Mouse (Mus musculus) MEL (cell line): ENCODE measurements around the gene Auts2. TPM values are rescaled to one million over a fixed set of nuclear protein-coding genes. Genes with fewer than 3 reads are reported as not detected.

Source experiments
- DNase-seq: peaks from one replicate; pipeline ENCODE4 v3.0.0; 2011; ENCODE audit warnings: low read depth, low spot score
- H3K27ac ChIP-seq: 2 replicates; pipeline ENCODE4 v1.5.1; 2012; ENCODE audit warnings: low read depth, mild to moderate bottlenecking, control low read depth, low read length, moderate library complexity; ENCODE audit not compliant: control insufficient read depth
- H3K27me3 ChIP-seq, 2 experiments: fragments of 150-350 bp in 1 of 2; sonication (generic) in 1 of 2; 2 replicates each; pipeline ENCODE4 v1.6.1; 2012; ENCODE audit warnings: low read length in 2 of 2, mild to moderate bottlenecking in 2 of 2, improper control_type of control experiment in 1 of 2, moderate library complexity in 1 of 2; ENCODE audit not compliant: insufficient read depth in 2 of 2, control insufficient read depth in 1 of 2
- H3K36me3 ChIP-seq, 2 experiments: 2 replicates each; pipeline ENCODE4 v1.6.1; 2012 to 2014; ENCODE audit warnings: low read length in 2 of 2, improper control_type of control experiment in 1 of 2, inconsistent platforms in 1 of 2, mild to moderate bottlenecking in 1 of 2; ENCODE audit not compliant: insufficient read depth in 2 of 2, control insufficient read depth in 1 of 2
- H3K4me1 ChIP-seq, 2 experiments: fragments of 150-350 bp in 1 of 2; sonication (generic) in 1 of 2; 2 replicates each; pipeline ENCODE4 v1.6.1; 2012; ENCODE audit warnings: low read length in 2 of 2, improper control_type of control experiment in 1 of 2, mild to moderate bottlenecking in 1 of 2; ENCODE audit not compliant: insufficient read depth in 2 of 2, control insufficient read depth in 1 of 2
- H3K4me3 ChIP-seq, 2 experiments: fragments of 150-350 bp in 1 of 2; sonication (generic) in 1 of 2; 2 replicates each; pipeline ENCODE4 v1.5.1; 2012; ENCODE audit warnings: low read depth in 2 of 2, low read length in 2 of 2, mild to moderate bottlenecking in 2 of 2, moderate library complexity in 2 of 2, control low read depth in 1 of 2, improper control_type of control experiment in 1 of 2; ENCODE audit not compliant: control insufficient read depth in 1 of 2, insufficient read depth in 1 of 2
- H3K79me2 ChIP-seq: 2 replicates; pipeline ENCODE4 v1.6.1; 2012; ENCODE audit warnings: mild to moderate bottlenecking, low read length, moderate library complexity; ENCODE audit not compliant: control insufficient read depth, poor library complexity, insufficient read depth
- H3K9ac ChIP-seq: 2 replicates; pipeline ENCODE4 v1.6.1; 2012; ENCODE audit warnings: low read depth, mild to moderate bottlenecking, control low read depth, low read length, moderate library complexity; ENCODE audit not compliant: control insufficient read depth, poor library complexity, severe bottlenecking
- H3K9me3 ChIP-seq: fragments of 150-350 bp; sonication (generic); replicated peaks from 2 replicates; pipeline ENCODE4 v1.6.1; 2012; ENCODE audit warnings: mild to moderate bottlenecking, low read length, improper control_type of control experiment, moderate library complexity; ENCODE audit not compliant: insufficient read depth
- CHD2 ChIP-seq: IDR thresholded peaks from 2 replicates; pipeline ENCODE4 v1.6.1; 2011; ENCODE audit warnings: low read length, improper control_type of control experiment
- E2F4 ChIP-seq: IDR thresholded peaks from 2 replicates; pipeline ENCODE4 v1.6.1; 2011; ENCODE audit warnings: low read depth, low read length, improper control_type of control experiment, borderline replicate concordance
- ELF1 ChIP-seq: IDR thresholded peaks from 2 replicates; pipeline ENCODE4 v1.6.1; 2014; ENCODE audit warnings: low read depth, mild to moderate bottlenecking, inconsistent platforms, low read length, improper control_type of control experiment, moderate library complexity
- GABPA ChIP-seq: IDR thresholded peaks from 2 replicates; pipeline ENCODE4 v1.6.1; 2012; ENCODE audit warnings: low read depth, mild to moderate bottlenecking, inconsistent platforms, low read length, improper control_type of control experiment, moderate library complexity
- GATA1 ChIP-seq: IDR thresholded peaks from 2 replicates; pipeline ENCODE4 v1.6.1; 2011; ENCODE audit warnings: low read depth, low read length, improper control_type of control experiment
- MAX ChIP-seq: IDR thresholded peaks from 2 replicates; pipeline ENCODE4 v1.6.1; 2011; ENCODE audit warnings: low read length, improper control_type of control experiment
- MAZ ChIP-seq: IDR thresholded peaks from 2 replicates; pipeline ENCODE4 v1.6.1; 2012; ENCODE audit warnings: low read depth, mild to moderate bottlenecking, inconsistent platforms, low read length, improper control_type of control experiment
- NRF1 ChIP-seq: IDR thresholded peaks from 2 replicates; pipeline ENCODE4 v1.6.1; 2014; ENCODE audit warnings: low read depth, mild to moderate bottlenecking, inconsistent platforms, low read length, improper control_type of control experiment, moderate library complexity; ENCODE audit not compliant: poor library complexity, insufficient read depth, severe bottlenecking
- POLR2A ChIP-seq, 2 experiments: IDR thresholded peaks; 2 replicates each; pipeline ENCODE4 v1.6.1; 2011 to 2012; ENCODE audit warnings: low read length in 2 of 2, mild to moderate bottlenecking in 2 of 2, control low read depth in 1 of 2, improper control_type of control experiment in 1 of 2, low read depth in 1 of 2, moderate library complexity in 1 of 2; ENCODE audit not compliant: control insufficient read depth in 1 of 2, insufficient read depth in 1 of 2, poor library complexity in 1 of 2
- POLR2AphosphoS5 ChIP-seq: IDR thresholded peaks from 2 replicates; pipeline ENCODE4 v1.6.1; 2012; ENCODE audit warnings: low read depth, borderline replicate concordance, mild to moderate bottlenecking, inconsistent platforms, low read length, moderate library complexity, mixed read lengths
- RCOR1 ChIP-seq: IDR thresholded peaks from 2 replicates; pipeline ENCODE4 v1.6.1; 2012; ENCODE audit warnings: low read depth, mild to moderate bottlenecking, inconsistent platforms, low read length, improper control_type of control experiment
- SIN3A ChIP-seq: IDR thresholded peaks from 2 replicates; pipeline ENCODE4 v1.6.1; 2012; ENCODE audit warnings: low read length, improper control_type of control experiment, inconsistent platforms
- USF1 ChIP-seq: IDR thresholded peaks from 2 replicates; pipeline ENCODE4 v1.6.1; 2014; ENCODE audit warnings: low read depth, mild to moderate bottlenecking, inconsistent platforms, low read length, improper control_type of control experiment, moderate library complexity
- USF2 ChIP-seq, 2 experiments: IDR thresholded peaks; 2 replicates each; pipeline ENCODE4 v1.6.1; 2011 to 2012; ENCODE audit warnings: improper control_type of control experiment in 2 of 2, low read length in 2 of 2, borderline replicate concordance in 1 of 2, inconsistent platforms in 1 of 2, low read depth in 1 of 2, mild to moderate bottlenecking in 1 of 2; ENCODE audit not compliant: insufficient read depth in 1 of 2
- ZKSCAN1 ChIP-seq: IDR thresholded peaks from 2 replicates; pipeline ENCODE4 v1.6.1; 2012; ENCODE audit warnings: low read depth, mild to moderate bottlenecking, inconsistent platforms, low read length, improper control_type of control experiment, moderate library complexity
- ZMIZ1 ChIP-seq: IDR thresholded peaks from 2 replicates; pipeline ENCODE4 v1.6.1; 2012; ENCODE audit warnings: low read depth, mild to moderate bottlenecking, inconsistent platforms, low read length, improper control_type of control experiment, moderate library complexity
- polyA plus RNA-seq, 2 experiments: library from polyadenylated mRNA; stranded (reverse) in 1 of 2; unstranded in 1 of 2; fragments of >175 nt in 1 of 2; fragments of >200 nt in 1 of 2; gene quantifications; 2 replicates each; pipeline versions ENCODE4 v1.2.1 to v1.2.4; 2012; ENCODE audit warnings: low replicate concordance in 2 of 2, low read depth in 1 of 2; ENCODE audit not compliant: insufficient read length in 2 of 2, insufficient read depth in 1 of 2, missing spikeins in 1 of 2
- total RNA-seq: library from RNA; depleted of rRNA; stranded (reverse); fragments of 300-350 nt; gene quantifications from 2 replicates; pipeline ENCODE4 v1.2.3, GENCODE M21; 2012

Gene Auts2
- total and polyA plus RNA-seq, 3 experiments, result not detected

DNA sequence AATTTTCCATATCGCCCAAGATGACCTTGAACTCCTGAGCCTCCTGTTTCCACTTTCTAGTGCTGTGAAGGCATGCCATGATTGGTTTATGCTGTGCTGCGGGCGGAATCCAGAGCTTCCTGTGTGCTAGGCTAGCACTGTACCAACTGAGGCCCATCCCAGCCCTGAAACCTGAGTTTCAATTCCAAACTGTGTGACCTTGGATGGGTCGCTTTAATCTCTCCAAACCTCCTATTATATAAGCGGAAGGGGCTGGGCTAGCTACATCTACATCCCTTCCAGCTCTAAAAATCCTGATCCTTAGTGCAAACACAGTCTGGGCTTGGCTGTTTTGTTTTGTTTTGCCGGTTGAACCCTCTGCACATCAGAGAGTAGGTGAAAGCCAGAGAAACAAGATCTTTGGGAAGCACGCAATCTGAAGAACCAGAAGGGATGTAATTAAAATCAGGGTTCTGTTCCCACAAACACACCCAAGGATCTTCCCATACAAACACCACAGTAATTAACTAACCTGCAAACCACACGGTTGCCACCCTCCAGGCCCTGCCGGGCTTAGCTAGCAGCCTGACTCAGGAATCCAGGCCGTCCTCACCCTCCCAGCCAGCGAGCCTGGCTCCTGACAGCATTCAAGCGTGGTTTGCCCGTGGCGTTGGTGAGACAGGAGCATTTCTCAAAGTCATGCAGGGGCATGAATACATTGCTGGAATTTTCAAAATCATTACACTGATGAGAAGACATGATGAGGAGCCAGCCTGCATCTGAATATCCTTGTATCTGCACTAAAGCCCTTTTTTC is 985.4 kb downstream of the Auts2 start:
- Histone ChIP-seq H3K27ac (no peak overlapping the region), H3K9me3 (no peaks in the 10 kb centered on the region), H3K27me3 (no peaks in the 10 kb centered on the region), H3K79me2 (no peaks in the 10 kb centered on the region), H3K4me3 (no peak overlapping the region), H3K9ac (no peak overlapping the region), H3K4me1 (no peaks in the 10 kb centered on the region), H3K36me3 (no peaks in the 10 kb centered on the region)
- TF ChIP-seq GABPA (no peak), GATA1 (no peak), POLR2AphosphoS5 (no peak), ZMIZ1 (no peak), USF2 (IDR thresholded peaks at IDR 0.05; ENCODE audit: borderline replicate concordance in 1 of 2, insufficient read depth in 1 of 2, low read depth in 1 of 2, low read length in 2 of 2) (no peak), ZKSCAN1 (no peak)
- no peak for DNase-seq

DNA sequence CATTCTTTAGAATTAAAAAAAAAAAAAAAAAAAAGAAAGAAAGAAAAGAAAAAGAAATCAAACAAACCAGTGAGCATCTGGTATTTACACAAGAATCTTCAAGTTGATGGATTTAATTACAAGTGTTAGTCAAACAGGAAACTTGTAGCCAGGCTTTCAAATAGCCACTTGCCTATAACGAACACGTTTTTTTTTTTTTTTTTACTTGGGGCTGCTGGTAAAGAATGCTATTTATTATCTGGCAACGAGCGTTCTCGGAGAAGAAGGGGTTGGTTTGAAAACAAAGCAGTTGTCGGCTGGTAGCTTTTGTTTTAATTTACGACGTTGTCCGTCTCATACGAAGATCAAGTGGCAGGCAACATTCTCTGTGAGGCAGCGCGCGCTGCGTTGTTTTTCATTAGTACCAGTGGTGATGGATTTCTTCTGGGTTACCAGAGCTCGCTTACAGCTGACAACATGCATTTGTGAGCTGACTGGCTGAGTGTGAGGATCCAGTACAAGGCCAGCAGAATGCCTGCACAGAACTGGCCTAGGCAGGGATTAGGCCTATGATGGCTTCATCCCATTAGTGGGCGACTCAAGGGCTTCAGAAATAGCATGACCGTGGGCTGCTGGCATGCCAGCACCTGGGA is 994.1 kb downstream of the Auts2 start:
- no peak overlapping the region for H3K4me3 ChIP-seq
- no peaks in the 10 kb centered on the region for H3K9me3 ChIP-seq
- TF ChIP-seq NRF1 (no peak), ZKSCAN1 (no peak), MAX (no peak), E2F4 (no peak), USF1 (no peak), CHD2 (no peak), ZMIZ1 (no peak), ELF1 (no peak), POLR2AphosphoS5 (no peak), MAZ (no peak), GATA1 (no peak), SIN3A (no peak), POLR2A (IDR thresholded peaks at IDR 0.05; ENCODE audit: control insufficient read depth in 1 of 2, insufficient read depth in 1 of 2, low read depth in 1 of 2, low read length in 2 of 2, poor library complexity in 1 of 2) (no peak), RCOR1 (no peak)
- no peak overlapping the region for H3K9ac ChIP-seq
- H3K79me2 ChIP-seq, result no peaks in the 10 kb centered on the region
- H3K27ac ChIP-seq, result no peak overlapping the region
- DNase-seq, result no peak
- H3K27me3 ChIP-seq, result no peaks in the 10 kb centered on the region
- H3K36me3 ChIP-seq, result no peaks in the 10 kb centered on the region
- no peaks in the 10 kb centered on the region for H3K4me1 ChIP-seq
